8 mouse cellular contexts compared by ENCODE assay signal in genomic region chr7:128740334-128740733, GRCm38 (mm10). TPM values are rescaled to one million over a fixed set of nuclear protein-coding genes. Genes with fewer than 3 reads are reported as not detected.
DNase-seq lines count a peak whose midpoint lies in the region; ATAC-seq and TF ChIP-seq lines count a peak whose summit lies in the region.

Gene Mcmbp, minus strand, starts transcription at chr7:128740495.

- peak within 1 kb of the TSS; percentile 93 for H3K9ac ChIP-seq in MEL (ENCODE audit: control insufficient read depth, low read depth, low read length, poor library complexity, severe bottlenecking)
- H3K9ac ChIP-seq in lung, embryonic 16.5 days (ENCODE audit: low read length), result peak within 1 kb of the TSS; percentile 98

- peak within 1 kb of the TSS; percentile 85 to 86 for H3K4me3 ChIP-seq in MEL (ENCODE audit: control insufficient read depth in 1 of 2, insufficient read depth in 1 of 2, low read depth in 2 of 2, low read length in 2 of 2)
- H3K4me3 ChIP-seq in cerebellum, adult 2 months (replicated peaks; ENCODE audit: insufficient read depth, low read depth, low read length), result peak within 1 kb of the TSS; percentile 76
- H3K4me3 ChIP-seq in lung, embryonic 16.5 days (ENCODE audit: low read length), result peak within 1 kb of the TSS; percentile 82

- DNase-seq in MEL (ENCODE audit: low read depth, low spot score), result peak; percentile 97
- DNase-seq in cerebellum, adult 2 months, result peak; percentile 96 to 97
- peak; percentile 95 for DNase-seq in forelimb bud, embryonic 11.5 days (ENCODE audit: low read depth, low spot score)
- peak; percentile 84 for DNase-seq in layer of hippocampus, adult 9-10 months (ENCODE audit: low spot score)
- DNase-seq in ovary, postnatal 10 days (ENCODE audit: low spot score), result peak; percentile 82
- DNase-seq in thymus, postnatal 10 days (ENCODE audit: low spot score in 2 of 2), result peak; percentile 97 to 98

- no peak for TF ChIP-seq RAD21 in MEL (IDR thresholded peaks at IDR 0.05; ENCODE audit: low read depth, low read length)

- H3K9me3 ChIP-seq in MEL (replicated peaks; ENCODE audit: insufficient read depth, low read length), result no peaks in the 10 kb centered on the region
- H3K9me3 ChIP-seq in lung, embryonic 16.5 days (ENCODE audit: control insufficient read depth, low read length), result no peaks in the 10 kb centered on the region

- peaks cover 1 to 27% of the 10 kb centered on the region in 2 experiments; a peak in 3 of 4 replicates for H3K36me3 ChIP-seq in MEL (ENCODE audit: control insufficient read depth in 1 of 2, insufficient read depth in 2 of 2, low read length in 2 of 2)
- H3K36me3 ChIP-seq in lung, embryonic 16.5 days (ENCODE audit: control insufficient read depth, insufficient read depth, low read length), result peaks cover 4% of the 10 kb centered on the region; the same call in 1 of the 2 replicates

- H3K27ac ChIP-seq in MEL (ENCODE audit: control insufficient read depth, low read depth, low read length), result peak within 1 kb of the TSS; percentile 54
- H3K27ac ChIP-seq in cerebellum, adult 2 months (ENCODE audit: insufficient read depth, low read length), result peak within 1 kb of the TSS; percentile 65
- H3K27ac ChIP-seq in lung, embryonic 16.5 days (ENCODE audit: low read length), result peak within 1 kb of the TSS; percentile 90

- ATAC-seq in hematopoietic stem cell, adult 5-6 weeks (replicated peaks in 1 of 2; ENCODE audit: insufficient read depth in 1 of 2, low FRiP score in 2 of 2, low TSS enrichment in 1 of 2, low read depth in 1 of 2, poor library complexity in 2 of 2, severe bottlenecking in 2 of 2), result peak; percentile 68 to 78
- peak; percentile 90 for ATAC-seq in lung, embryonic 16.5 days (ENCODE audit: low read depth)

- H3K27me3 ChIP-seq in MEL (ENCODE audit: control insufficient read depth in 1 of 2, insufficient read depth in 2 of 2, low read length in 2 of 2), result no peaks in the 10 kb centered on the region
- no peaks in the 10 kb centered on the region for H3K27me3 ChIP-seq in cerebellum, adult 2 months (ENCODE audit: control insufficient read depth, insufficient read depth, low read length)
- H3K27me3 ChIP-seq in lung, embryonic 16.5 days (ENCODE audit: control insufficient read depth, insufficient read depth, low read depth, low read length), result no peaks in the 10 kb centered on the region; the same call in 1 of the 2 replicates

- peaks cover 3 to 26% of the 10 kb centered on the region in 2 experiments; a peak in 2 of 4 replicates for H3K4me1 ChIP-seq in MEL (ENCODE audit: control insufficient read depth in 1 of 2, insufficient read depth in 2 of 2, low read length in 2 of 2)
- no peaks in the 10 kb centered on the region; the same call in 1 of the 2 replicates for H3K4me1 ChIP-seq in cerebellum, adult 2 months (ENCODE audit: control insufficient read depth, insufficient read depth, low read length)
- peaks cover 18% of the 10 kb centered on the region for H3K4me1 ChIP-seq in lung, embryonic 16.5 days (replicated peaks; ENCODE audit: control insufficient read depth, insufficient read depth, low read length)

- WGBS in cerebellum, adult 2 months, result under 1% methylated on average over 32 of the region's 35 CpGs
- under 1% methylated on average over 32 of the region's 35 CpGs for WGBS in lung, embryonic 16.5 days

- no peak for TF ChIP-seq EP300 in MEL (IDR thresholded peaks at IDR 0.05; ENCODE audit: low read depth in 1 of 2, low read length in 2 of 2)

- peaks cover 51% of the 10 kb centered on the region for H3K79me2 ChIP-seq in MEL (ENCODE audit: control insufficient read depth, insufficient read depth, low read length, poor library complexity)

- peak within 1 kb of the TSS; percentile 88 for H3K4me2 ChIP-seq in lung, embryonic 16.5 days (ENCODE audit: low read depth, low read length)

- peak; percentile 81; a peak in 3 of 4 replicates for TF ChIP-seq POLR2A in MEL (IDR thresholded peaks at IDR 0.05; ENCODE audit: control insufficient read depth in 1 of 2, insufficient read depth in 1 of 2, low read depth in 1 of 2, low read length in 2 of 2, poor library complexity in 1 of 2)
- TF ChIP-seq POLR2A in cerebellum, adult 2 months (IDR thresholded peaks at IDR 0.05; ENCODE audit: borderline replicate concordance, insufficient read depth, low read length), result peak; percentile 60

- TF ChIP-seq CTCF in MEL (IDR thresholded peaks at IDR 0.05 in 2 of 3, conservative IDR thresholded peaks at IDR 0.05 in 1 of 3; ENCODE audit: control insufficient read depth in 1 of 3, insufficient read depth in 1 of 3, low read depth in 2 of 3, low read length in 3 of 3, poor library complexity in 1 of 3, severe bottlenecking in 1 of 3), result no peak
- TF ChIP-seq CTCF in cerebellum, adult 2 months (IDR thresholded peaks at IDR 0.05; ENCODE audit: borderline replicate concordance, insufficient read depth, low read depth, low read length), result no peak

TF ChIP-seq in MEL, 35 proteins besides CTCF, POLR2A, EP300 and RAD21:
- TF ChIP-seq HCFC1 (IDR thresholded peaks at IDR 0.05; ENCODE audit: low read depth, low read length) (peak; percentile 94), MXI1 (IDR thresholded peaks at IDR 0.05; ENCODE audit: low read depth, low read length) (peak; percentile 55; the same call in 1 of the 2 replicates), BHLHE40 (IDR thresholded peaks at IDR 0.05; ENCODE audit: borderline replicate concordance, low read depth, low read length) (no peak), POLR2AphosphoS2 (IDR thresholded peaks at IDR 0.05; ENCODE audit: low read length) (no peak), MYB (IDR thresholded peaks at IDR 0.05; ENCODE audit: low read depth, low read length) (no peak), ETS1 (IDR thresholded peaks at IDR 0.05; ENCODE audit: low read depth, low read length) (no peak), USF1 (IDR thresholded peaks at IDR 0.05; ENCODE audit: low read depth, low read length) (peak; percentile 85), E2F4 (IDR thresholded peaks at IDR 0.05; ENCODE audit: borderline replicate concordance, low read depth, low read length) (no peak), GABPA (IDR thresholded peaks at IDR 0.05; ENCODE audit: low read depth, low read length) (no peak), POLR2AphosphoS5 (IDR thresholded peaks at IDR 0.05; ENCODE audit: borderline replicate concordance, low read depth, low read length) (no peak), MAZ (IDR thresholded peaks at IDR 0.05; ENCODE audit: low read depth, low read length) (peak; percentile 66; the same call in 1 of the 2 replicates), USF2 (IDR thresholded peaks at IDR 0.05; ENCODE audit: borderline replicate concordance in 1 of 2, insufficient read depth in 1 of 2, low read depth in 1 of 2, low read length in 2 of 2) (no peak), GATA1 (IDR thresholded peaks at IDR 0.05; ENCODE audit: low read depth, low read length) (no peak), ZNF384 (IDR thresholded peaks at IDR 0.05; ENCODE audit: low read depth, low read length) (no peak), TAL1 (IDR thresholded peaks at IDR 0.05; ENCODE audit: low read length) (no peak), SIN3A (IDR thresholded peaks at IDR 0.05; ENCODE audit: low read length) (peak; percentile 83; the same call in 1 of the 2 replicates), ELF1 (IDR thresholded peaks at IDR 0.05; ENCODE audit: low read depth, low read length) (no peak), ZMIZ1 (IDR thresholded peaks at IDR 0.05; ENCODE audit: low read depth, low read length) (no peak), CHD2 (IDR thresholded peaks at IDR 0.05; ENCODE audit: low read length) (peak; percentile 64), NRF1 (IDR thresholded peaks at IDR 0.05; ENCODE audit: insufficient read depth, low read depth, low read length, poor library complexity, severe bottlenecking) (peak; percentile 72), NELFE (IDR thresholded peaks at IDR 0.05; ENCODE audit: low read depth, low read length) (peak; percentile 63), UBTF (IDR thresholded peaks at IDR 0.05; ENCODE audit: borderline replicate concordance, insufficient read depth, low read depth, low read length) (0 out of 2 replicates have a peak, but pooled peaks have one; percentile 34), CHD1 (IDR thresholded peaks at IDR 0.05; ENCODE audit: low read depth, low read length) (no peak), MAFK (IDR thresholded peaks at IDR 0.05; ENCODE audit: borderline replicate concordance, low read depth, low read length) (no peak), ZKSCAN1 (IDR thresholded peaks at IDR 0.05; ENCODE audit: low read depth, low read length) (no peak), MEF2A (IDR thresholded peaks at IDR 0.05; ENCODE audit: extremely low read depth, insufficient replicate concordance, low read depth, low read length, poor library complexity, severe bottlenecking) (no peak), SMC3 (IDR thresholded peaks at IDR 0.05; ENCODE audit: low read depth, low read length) (no peak), ZC3H11A (IDR thresholded peaks at IDR 0.05; ENCODE audit: low read depth, low read length) (no peak), JUND (IDR thresholded peaks at IDR 0.05; ENCODE audit: low read depth, low read length) (no peak), RCOR1 (IDR thresholded peaks at IDR 0.05; ENCODE audit: low read depth, low read length) (peak; percentile 54; the same call in 1 of the 2 replicates), MYC (IDR thresholded peaks at IDR 0.05; ENCODE audit: low read depth, low read length) (0 out of 2 replicates have a peak, but pooled peaks have one; percentile 4), MAX (IDR thresholded peaks at IDR 0.05; ENCODE audit: low read length) (no peak), TBP (IDR thresholded peaks at IDR 0.05; ENCODE audit: low read depth, low read length) (0 out of 2 replicates have a peak, but pooled peaks have one; percentile 30), TCF12 (IDR thresholded peaks at IDR 0.05; ENCODE audit: low read depth, low read length) (peak; percentile 45; the same call in 1 of the 2 replicates), KAT2A (conservative IDR thresholded peaks at IDR 0.05; ENCODE audit: low read depth, low read length) (no peak; the same call in 1 of the 2 replicates)

RNA-seq across cellular contexts. Expression of gene Mcmbp, which starts in this region (rescaled TPM):
- 44.6 and 49.3 TPM in 2 replicates for total RNA-seq in MEL (2012; rRNA removed)
- 10 to 100 TPM in 1 of 2 experiments, not detected in 1; 91.1 TPM for polyA plus RNA-seq in MEL (2012; ENCODE audit: insufficient read depth in 1 of 2, insufficient read length in 2 of 2, low read depth in 1 of 2, low replicate concordance in 2 of 2, missing spikeins in 1 of 2)
- 20.5 and 22.6 TPM in 2 replicates for polyA plus RNA-seq in cerebellum, adult 2 months (2012; rRNA removed)
- 51.7 and 61.2 TPM in 2 replicates for total RNA-seq in hematopoietic stem cell, adult 5-6 weeks (2017)
- polyA plus RNA-seq in lung, embryonic 16.5 days (2015; fragmentation: Nextera tagmentation; extraction: Ambion mirVana), result 58.7 and 62.4 TPM in 2 replicates

Comparison
In these comparisons a context has a peak if more than half of its experiments do, and no peak if none do; other contexts are left out.
1. Peak in every context shown above with its lines: DNase-seq, ATAC-seq, H3K4me3 ChIP-seq and H3K27ac ChIP-seq.